Mouse (Mus musculus) ES-Bruce4 (cell line): ENCODE data around the gene Gm10271. TPM values are rescaled to one million over a fixed set of nuclear protein-coding genes. Genes with fewer than 3 reads are reported as not detected.

Experiments
- H3K27ac ChIP-seq: 2 replicates; pipeline ENCODE4 v1.5.1; 2012; ENCODE audit warnings: low read length, inconsistent platforms; ENCODE audit not compliant: insufficient read depth
- H3K27me3 ChIP-seq: 2 replicates; pipeline ENCODE4 v1.6.1; 2012; ENCODE audit warnings: mild to moderate bottlenecking, low read length, inconsistent platforms; ENCODE audit not compliant: control insufficient read depth, poor library complexity, insufficient read depth, severe bottlenecking
- H3K36me3 ChIP-seq: 2 replicates; pipeline ENCODE4 v1.6.1; 2012; ENCODE audit warnings: inconsistent platforms, mild to moderate bottlenecking, low read length, moderate library complexity; ENCODE audit not compliant: control insufficient read depth, poor library complexity, insufficient read depth, severe bottlenecking
- H3K4me1 ChIP-seq: one replicate; pipeline ENCODE4 v1.8.1; 2011; ENCODE audit warnings: low read length; ENCODE audit not compliant: control insufficient read depth, insufficient read depth
- H3K4me3 ChIP-seq: 2 replicates; pipeline ENCODE4 v1.5.1; 2011; ENCODE audit warnings: low read depth, mild to moderate bottlenecking, low read length
- H3K9ac ChIP-seq: 2 replicates; pipeline ENCODE4 v1.6.1; 2012; ENCODE audit warnings: low read depth, mild to moderate bottlenecking, inconsistent platforms; ENCODE audit not compliant: poor library complexity, severe bottlenecking
- H3K9me3 ChIP-seq: replicated peaks from 2 replicates; pipeline ENCODE4 v1.6.1; 2012; ENCODE audit warnings: mild to moderate bottlenecking, low read length, inconsistent platforms; ENCODE audit not compliant: control insufficient read depth, poor library complexity, insufficient read depth, severe bottlenecking
- CTCF ChIP-seq: IDR thresholded peaks from one replicate; pipeline ENCODE4 v1.8.1; 2011; ENCODE audit warnings: low read depth, low read length
- EP300 ChIP-seq: IDR thresholded peaks from 2 replicates; pipeline ENCODE4 v1.6.1; 2011; ENCODE audit warnings: low read depth, low read length; ENCODE audit not compliant: insufficient read depth
- POLR2A ChIP-seq: IDR thresholded peaks from one replicate; pipeline ENCODE4 v1.8.1; 2011; ENCODE audit warnings: low read length; ENCODE audit not compliant: insufficient read depth
- polyA plus RNA-seq: library from polyadenylated mRNA; stranded (reverse); fragments of >200 nt; gene quantifications from 2 replicates; pipeline ENCODE4 v1.2.4, GENCODE M21; 2011; ENCODE audit warnings: low read depth; ENCODE audit not compliant: missing spikeins, insufficient read depth, insufficient read length

Gene Gm10271
- polyA plus RNA-seq, 1 experiment, result not detected

GRCm38 (mm10) chr10:116995584-116996235 is 23.3 kb upstream of the Gm10271 start:
- H3K27ac ChIP-seq, result no peak overlapping the region
- no peaks in the 10 kb centered on the region for H3K36me3 ChIP-seq
- peaks cover 1% of the 10 kb centered on the region for H3K4me1 ChIP-seq
- no peak overlapping the region for H3K9ac ChIP-seq
- H3K27me3 ChIP-seq, result no peaks in the 10 kb centered on the region
- H3K4me3 ChIP-seq, result no peak overlapping the region
- no peaks in the 10 kb centered on the region for H3K9me3 ChIP-seq
- TF ChIP-seq CTCF, result no peak
- TF ChIP-seq POLR2A, result no peak
- TF ChIP-seq EP300, result no peak

DNA sequence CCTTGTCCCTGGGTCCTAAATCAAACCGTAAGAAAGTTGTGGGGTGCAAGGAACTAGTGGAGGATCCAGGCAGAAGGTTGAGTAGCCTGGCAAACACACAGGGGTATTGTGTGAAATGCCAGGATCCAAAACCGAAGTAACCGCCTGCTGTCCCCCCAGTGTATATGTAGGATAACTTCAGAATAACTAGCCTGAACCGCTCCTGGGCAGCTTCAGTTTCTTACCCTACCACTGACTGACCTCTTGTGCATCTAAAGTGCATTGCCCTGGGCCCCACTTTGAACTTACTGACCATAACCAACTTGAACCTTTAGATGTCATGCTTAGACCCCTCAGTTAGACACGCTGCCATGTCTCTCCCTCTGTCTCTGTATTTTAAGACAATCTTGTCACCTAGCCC is 22.8 kb upstream of the Gm10271 start:
- no peak overlapping the region for H3K27ac ChIP-seq
- H3K9ac ChIP-seq, result no peak overlapping the region
- peaks cover 1% of the 10 kb centered on the region for H3K4me1 ChIP-seq
- no peaks in the 10 kb centered on the region for H3K27me3 ChIP-seq
- H3K9me3 ChIP-seq, result no peaks in the 10 kb centered on the region
- H3K4me3 ChIP-seq, result no peak overlapping the region
- TF ChIP-seq POLR2A, result no peak
- no peak for TF ChIP-seq EP300
- TF ChIP-seq CTCF, result no peak
- no peaks in the 10 kb centered on the region for H3K36me3 ChIP-seq

- TF ChIP-seq CTCF, result no peak
- no peak for TF ChIP-seq POLR2A
- no peak for TF ChIP-seq EP300
- Histone ChIP-seq H3K36me3 (no peaks in the 10 kb centered on the region), H3K27me3 (no peaks in the 10 kb centered on the region), H3K9ac (no peak overlapping the region), H3K4me3 (no peak overlapping the region), H3K9me3 (no peaks in the 10 kb centered on the region), H3K27ac (no peak overlapping the region), H3K4me1 (peaks cover 1% of the 10 kb centered on the region)
Measured at GRCm38 (mm10) chr10:116993971-116994370, 21.6 kb upstream of the Gm10271 start.

GRCm38 (mm10) chr10:116986264-116987082 is 14.1 kb upstream of the Gm10271 start, which contains the start of gene Best3:
TSS of gene Best3 (plus strand) at chr10:116986314.
- Histone ChIP-seq H3K9me3 (no peaks in the 10 kb centered on the region), H3K27ac (no peak within 1 kb of the TSS), H3K4me1 (peaks cover 4% of the 10 kb centered on the region), H3K4me3 (no peak within 1 kb of the TSS), H3K27me3 (no peaks in the 10 kb centered on the region), H3K9ac (no peak within 1 kb of the TSS; the same call in 1 of the 2 replicates), H3K36me3 (no peaks in the 10 kb centered on the region)
- TF ChIP-seq POLR2A, result no peak
- TF ChIP-seq EP300, result no peak

DNA sequence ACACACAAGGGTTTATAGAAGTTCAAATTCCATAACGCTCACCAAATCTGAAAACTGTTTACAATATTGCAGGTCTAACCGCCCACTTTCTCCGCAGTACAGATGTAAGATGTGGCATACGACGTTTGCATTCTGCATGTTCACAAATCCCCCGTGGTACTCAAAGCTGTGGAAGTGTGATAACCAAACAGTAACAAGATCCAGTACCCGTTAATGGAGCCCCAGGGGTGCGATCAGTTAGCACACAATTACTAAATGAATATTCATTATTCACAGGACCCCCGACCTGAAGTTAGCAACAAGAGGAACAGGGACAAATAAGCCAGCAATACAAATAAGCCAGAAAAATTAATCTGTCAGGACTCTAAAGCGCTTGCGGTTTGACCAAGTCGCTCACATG is 12.4 kb upstream of the Gm10271 start:
- no peak for TF ChIP-seq CTCF
- TF ChIP-seq POLR2A, result no peak
- no peak for TF ChIP-seq EP300
- no peaks in the 10 kb centered on the region for H3K27me3 ChIP-seq
- no peak overlapping the region for H3K9ac ChIP-seq
- peaks cover 4% of the 10 kb centered on the region for H3K4me1 ChIP-seq
- H3K9me3 ChIP-seq, result no peaks in the 10 kb centered on the region
- H3K27ac ChIP-seq, result no peak overlapping the region
- H3K36me3 ChIP-seq, result no peaks in the 10 kb centered on the region
- no peak overlapping the region for H3K4me3 ChIP-seq

GRCm38 (mm10) chr10:116982526-116982925 is 10.1 kb upstream of the Gm10271 start:
- H3K36me3 ChIP-seq, result no peaks in the 10 kb centered on the region
- H3K27ac ChIP-seq, result no peak overlapping the region
- H3K9me3 ChIP-seq, result no peaks in the 10 kb centered on the region
- no peak overlapping the region for H3K9ac ChIP-seq
- TF ChIP-seq EP300 (no peak), POLR2A (no peak), CTCF (no peak)
- no peak overlapping the region for H3K4me3 ChIP-seq
- peaks cover 4% of the 10 kb centered on the region for H3K4me1 ChIP-seq
- no peaks in the 10 kb centered on the region for H3K27me3 ChIP-seq
